Mouse (Mus musculus) embryonic facial prominence, embryonic 14.5 days (tissue): ENCODE measurements around the gene Vwa8. TPM values are rescaled to one million over a fixed set of nuclear protein-coding genes. Genes with fewer than 3 reads are reported as not detected.
"Not testable (repeated sequence)": the region's sequence is repeated elsewhere in the genome, so short reads cannot be mapped to it uniquely, and the experiment has no call there.

Source experiments
- ATAC-seq: fragments of 200-750 bp; cut with Nextera tagmentation; 2 replicates; pipeline ENCODE4 v1.8.0; 2017; ENCODE audit warnings: low read depth, moderate number of reproducible peaks, moderate TSS enrichment
- DNase-seq: peaks from one replicate; pipeline ENCODE4 v3.0.0-alpha.2; 2015; ENCODE audit warnings: low spot score
- H3K27ac ChIP-seq: fragments of 300-500 bp; sonication (generic); replicated peaks from 2 replicates; pipeline ENCODE4 v1.5.1; 2014; ENCODE audit warnings: low read depth, mild to moderate bottlenecking, low read length, moderate library complexity
- H3K27me3 ChIP-seq: fragments of 300-500 bp; sonication (generic); replicated peaks from 2 replicates; pipeline ENCODE4 v1.6.1; 2014; ENCODE audit warnings: low read length; ENCODE audit not compliant: control insufficient read depth, insufficient read depth
- H3K36me3 ChIP-seq: fragments of 300-500 bp; sonication (generic); 2 replicates; pipeline ENCODE4 v1.6.1; 2014; ENCODE audit warnings: low read length, mixed read lengths; ENCODE audit not compliant: control insufficient read depth, insufficient read depth
- H3K4me1 ChIP-seq: fragments of 300-500 bp; sonication (generic); 2 replicates; pipeline ENCODE4 v1.6.1; 2014; ENCODE audit warnings: antibody characterized with exemption, low read length; ENCODE audit not compliant: control insufficient read depth, insufficient read depth
- H3K4me2 ChIP-seq: fragments of 300-500 bp; sonication (generic); 2 replicates; pipeline ENCODE4 v1.6.1; 2014; ENCODE audit warnings: low read depth, mild to moderate bottlenecking, low read length, moderate library complexity, mixed read lengths
- H3K4me3 ChIP-seq: fragments of 300-500 bp; sonication (generic); 2 replicates; pipeline ENCODE4 v1.5.1; 2014; ENCODE audit warnings: low read depth, mild to moderate bottlenecking, low read length
- H3K9ac ChIP-seq: fragments of 300-500 bp; sonication (generic); 2 replicates; pipeline ENCODE4 v1.6.1; 2014; ENCODE audit warnings: low read depth, mild to moderate bottlenecking, low read length, moderate library complexity, mixed read lengths
- H3K9me3 ChIP-seq: fragments of 300-500 bp; sonication (generic); 2 replicates; pipeline ENCODE4 v1.6.1; 2016; ENCODE audit warnings: low read length; ENCODE audit not compliant: control insufficient read depth
- WGBS: fragments of 180-500 bp; shearing (Covaris S2); extraction: QIAGEN DNeasy Blood & Tissue Kit; methylation state at CpG from one replicate; pipeline ENCODE4 v1.1.7; 2014; 5-methylcytosine and 5-hydroxymethylcytosine counted together
- polyA plus RNA-seq: library from polyadenylated mRNA; unstranded; fragments of >200 nt; fragmentation: Nextera tagmentation; extraction: Ambion mirVana; gene quantifications from 2 replicates; pipeline ENCODE4 v1.2.1, GENCODE M21; 2014

The Vwa8 gene
- polyA plus RNA-seq, 1 experiment from 2014 or later, result 11.7 TPM

DNA sequence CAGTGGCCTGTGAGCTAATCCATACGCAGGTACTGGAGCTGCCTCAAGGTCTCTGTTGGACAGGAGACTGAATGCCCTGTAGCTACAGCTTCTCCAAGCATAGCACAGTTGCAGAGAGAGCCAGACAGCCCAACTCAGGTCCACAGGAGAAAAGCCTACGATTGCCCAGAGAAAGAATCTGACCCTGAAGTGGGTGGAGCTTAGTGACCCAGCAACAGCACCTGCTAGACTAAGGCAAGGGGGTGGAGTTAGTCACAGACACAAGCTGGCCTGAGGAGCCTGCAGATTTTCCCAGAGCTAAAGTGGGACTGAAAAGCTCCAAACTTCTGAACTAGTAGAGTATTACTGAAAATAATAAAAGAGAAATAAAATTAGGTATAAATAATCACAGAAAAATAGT, 21.2 kb downstream of the Vwa8 start:
- Histone ChIP-seq H3K27ac (no peak overlapping the region), H3K36me3 (peaks cover 19% of the 10 kb centered on the region; the same call in 1 of the 2 replicates), H3K4me1 (0 out of 2 replicates have a peak, but pooled peaks cover 5% of the 10 kb centered on the region), H3K9me3 (no peaks in the 10 kb centered on the region), H3K4me2 (no peak overlapping the region), H3K9ac (no peak overlapping the region), H3K27me3 (no peaks in the 10 kb centered on the region), H3K4me3 (no peak overlapping the region)
- no peak for DNase-seq
- WGBS, result 54% methylated on average over 2 of the region's 2 CpGs
- ATAC-seq, result no peak

DNA sequence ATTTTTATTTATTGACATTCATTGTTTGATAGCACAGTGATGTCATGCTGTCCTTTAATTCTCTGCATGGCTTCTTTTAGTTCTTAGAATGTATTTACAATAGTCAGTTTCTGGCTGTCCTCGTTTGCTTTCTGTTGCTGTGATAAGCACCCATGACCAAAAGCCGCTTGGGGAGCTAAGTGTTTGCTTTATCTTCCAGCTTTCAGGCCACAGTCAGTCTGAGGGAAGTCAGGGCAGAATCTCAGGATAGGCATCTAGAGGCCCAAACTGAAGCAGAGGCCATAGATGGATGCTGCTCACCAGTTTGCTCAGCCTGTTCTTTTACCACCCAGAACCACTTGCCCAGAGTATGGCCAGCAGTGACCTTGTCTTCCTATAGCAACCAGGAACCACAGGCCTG, 28.3 kb downstream of the Vwa8 start:
- ATAC-seq, result no peak
- Histone ChIP-seq H3K4me1 (no peaks in the 10 kb centered on the region), H3K9ac (no peak overlapping the region), H3K9me3 (no peaks in the 10 kb centered on the region), H3K27ac (no peak overlapping the region), H3K4me3 (no peak overlapping the region), H3K4me2 (no peak overlapping the region), H3K27me3 (no peaks in the 10 kb centered on the region), H3K36me3 (peaks cover 6% of the 10 kb centered on the region; the same call in 1 of the 2 replicates)
- DNase-seq, result no peak
- WGBS, result 91% methylated on average over 2 of the region's 2 CpGs

DNA sequence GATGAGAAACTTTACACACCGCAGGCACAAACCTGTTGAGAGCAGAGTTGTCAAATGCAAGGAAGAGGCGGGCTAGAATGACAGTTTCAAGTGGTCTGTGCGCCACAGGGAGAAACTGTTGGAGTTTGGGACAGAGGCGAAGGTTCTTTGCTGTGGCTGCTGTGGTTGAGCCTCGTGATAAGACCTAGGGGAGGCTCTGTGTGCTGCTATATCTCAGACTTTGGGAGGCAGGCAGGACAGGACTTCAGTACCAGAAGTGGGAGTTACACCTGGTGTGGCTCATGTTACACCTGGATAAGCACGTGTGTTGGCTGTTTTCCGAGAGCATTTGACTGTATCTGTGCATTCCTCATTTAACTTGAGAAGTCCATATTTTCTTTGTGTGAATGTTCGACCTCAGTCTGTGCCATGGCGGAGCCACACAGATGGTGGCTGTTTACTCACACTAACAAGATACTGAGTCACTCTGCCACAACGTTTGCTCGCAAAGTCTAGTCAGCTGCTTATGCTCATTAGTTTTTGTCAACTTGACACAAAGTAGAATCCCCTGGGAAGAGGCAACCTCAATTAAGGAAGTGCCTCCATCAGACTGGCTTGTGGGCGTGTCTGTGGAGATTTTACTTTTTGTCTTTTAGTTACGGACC, 29.7 kb downstream of the Vwa8 start:
- H3K9ac ChIP-seq, result no peak overlapping the region
- ATAC-seq, result peak; percentile 65; the same call in 1 of the 2 replicates

DNA sequence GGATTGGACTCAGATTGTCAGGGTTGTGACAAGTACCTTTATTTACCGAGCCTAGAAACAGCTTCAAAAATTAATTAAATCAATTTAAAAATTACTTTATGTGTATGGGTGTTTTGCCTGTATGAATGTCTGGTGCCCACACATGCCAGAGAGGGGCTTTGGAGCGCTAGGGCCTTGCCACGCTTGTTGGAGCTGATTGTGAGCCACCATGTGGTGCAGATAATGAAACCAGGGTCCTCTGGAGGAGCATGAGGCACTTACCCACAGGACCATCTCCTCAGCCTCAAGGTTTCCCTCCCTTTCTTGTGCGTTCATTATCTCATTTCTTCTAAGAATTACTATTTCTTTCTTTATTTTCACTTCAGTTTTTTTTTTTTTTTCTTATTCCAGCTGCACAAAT, 32.0 kb downstream of the Vwa8 start:
- no peaks in the 10 kb centered on the region for H3K27me3 ChIP-seq
- WGBS, result 73% methylated on average over 4 of the region's 4 CpGs
- H3K4me1 ChIP-seq, result no peaks in the 10 kb centered on the region

More for the DNA sequence above, 29.7 kb downstream of the Vwa8 start:
- Histone ChIP-seq H3K27me3 (no peaks in the 10 kb centered on the region), H3K4me2 (no peak overlapping the region), H3K27ac (no peak overlapping the region), H3K9me3 (no peaks in the 10 kb centered on the region), H3K4me1 (no peaks in the 10 kb centered on the region), H3K4me3 (no peak overlapping the region), H3K36me3 (no peaks in the 10 kb centered on the region)
- DNase-seq, result no peak
- WGBS, result 69% methylated on average over 13 of the region's 13 CpGs

DNA sequence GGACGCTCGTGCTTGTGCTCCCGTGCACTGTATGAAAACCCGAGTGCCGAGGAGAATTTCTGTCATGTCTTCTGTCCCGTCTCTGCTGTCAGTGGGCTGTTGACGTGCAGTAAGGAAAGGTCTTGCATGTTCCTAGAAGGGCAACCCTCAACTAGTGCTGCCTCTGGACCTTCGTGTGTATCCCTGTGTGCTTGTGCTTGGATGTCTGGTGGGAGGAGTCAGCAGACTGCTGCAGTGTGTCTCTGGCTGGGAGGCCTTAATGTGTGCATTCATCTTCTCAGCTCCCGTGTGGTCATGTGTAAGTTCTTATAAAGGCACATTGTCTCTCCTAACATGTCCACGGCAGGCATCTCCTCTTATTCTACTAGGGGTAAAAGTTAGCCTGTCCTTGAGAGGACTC, 32.7 kb downstream of the Vwa8 start:
- Histone ChIP-seq H3K36me3 (no peaks in the 10 kb centered on the region), H3K9me3 (no peaks in the 10 kb centered on the region), H3K4me3 (no peak overlapping the region), H3K27ac (no peak overlapping the region), H3K9ac (no peak overlapping the region), H3K27me3 (no peaks in the 10 kb centered on the region), H3K4me1 (no peaks in the 10 kb centered on the region), H3K4me2 (no peak overlapping the region)
- 70% methylated on average over 10 of the region's 10 CpGs for WGBS
- ATAC-seq, result no peak
- DNase-seq, result no peak

More for the DNA sequence above, 32.0 kb downstream of the Vwa8 start:
- Histone ChIP-seq H3K9ac (no peak overlapping the region), H3K9me3 (no peaks in the 10 kb centered on the region), H3K36me3 (no peaks in the 10 kb centered on the region), H3K27ac (no peak overlapping the region), H3K4me3 (no peak overlapping the region), H3K4me2 (no peak overlapping the region)
- ATAC-seq, result no peak
- DNase-seq, result no peak

- H3K27ac ChIP-seq, result no peak overlapping the region
- no peaks in the 10 kb centered on the region for H3K27me3 ChIP-seq
- no peaks in the 10 kb centered on the region for H3K4me1 ChIP-seq
- ATAC-seq (no peak; the same call in 1 of the 2 replicates), DNase-seq (no peak)
- H3K4me3 ChIP-seq, result no peak overlapping the region
- no peak overlapping the region for H3K4me2 ChIP-seq
- H3K9me3 ChIP-seq, result no peaks in the 10 kb centered on the region
- H3K36me3 ChIP-seq, result no peaks in the 10 kb centered on the region
- 59% methylated on average over 7 of the region's 7 CpGs for WGBS
- H3K9ac ChIP-seq, result no peak overlapping the region
These were observed 37.2 kb downstream of the Vwa8 start for GRCm38 (mm10) chr14:78885915-78886534.

GRCm38 (mm10) chr14:78886566-78887234, 37.8 kb downstream of the Vwa8 start:
- H3K9ac ChIP-seq, result no peak overlapping the region
- no peaks in the 10 kb centered on the region for H3K9me3 ChIP-seq
- no peak overlapping the region for H3K27ac ChIP-seq
- H3K4me2 ChIP-seq, result no peak overlapping the region
- H3K4me3 ChIP-seq, result no peak overlapping the region
- H3K36me3 ChIP-seq, result no peaks in the 10 kb centered on the region
- H3K4me1 ChIP-seq, result no peaks in the 10 kb centered on the region
- 92% methylated on average over 8 of the region's 8 CpGs for WGBS
- no peaks in the 10 kb centered on the region for H3K27me3 ChIP-seq
- DNase-seq, result no peak
- no peak for ATAC-seq

- not testable (repeated sequence) for H3K4me3 ChIP-seq, ATAC-seq, DNase-seq, H3K4me2 ChIP-seq, H3K9me3 ChIP-seq, H3K27me3 ChIP-seq, H3K4me1 ChIP-seq, H3K27ac ChIP-seq, H3K36me3 ChIP-seq, H3K9ac ChIP-seq
- 98% methylated on average over 14 of the region's 18 CpGs for WGBS
These were observed 38.6 kb downstream of the Vwa8 start for GRCm38 (mm10) chr14:78887494-78887893.
